Mouse (Mus musculus): Measurements from ENCODE around the gene Bloc1s5. TPM values are rescaled to one million over a fixed set of nuclear protein-coding genes. Genes with fewer than 3 reads are reported as not detected.

The Bloc1s5 gene
- total and polyA plus RNA-seq, 3 experiments, result 5.6 to 12.7 (median 9.3) TPM

DNA sequence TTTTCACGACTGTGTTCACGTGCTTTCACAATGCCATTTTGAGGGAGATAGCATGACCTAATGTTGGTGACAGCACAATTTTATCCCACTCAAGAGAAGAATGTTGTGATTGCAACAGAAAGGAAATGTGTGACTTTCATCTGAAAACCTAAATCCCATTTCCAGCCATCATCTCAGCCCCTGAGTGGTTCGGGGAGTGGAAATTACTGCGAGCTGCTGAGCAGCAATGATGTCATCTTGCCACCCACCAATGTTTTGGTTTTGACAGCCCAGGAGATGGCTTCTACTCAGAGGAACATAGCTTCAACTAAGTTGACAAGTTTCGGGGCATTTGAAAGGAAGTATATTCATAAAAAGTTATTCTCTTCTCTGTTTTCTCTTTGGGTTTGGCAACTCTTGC, 87.2 kb downstream of the Bloc1s5 start:
- Histone ChIP-seq H3K36me3 (replicated peaks in 1 of 2; ENCODE audit: control insufficient read depth in 1 of 2, insufficient read depth in 1 of 2, low read length in 1 of 2) (no peaks in the 10 kb centered on the region), H3K27me3 (replicated peaks) (no peaks in the 10 kb centered on the region), H3K9me3 (replicated peaks; ENCODE audit: low read length) (peaks cover 2% of the 10 kb centered on the region), H3K4me3 (replicated peaks in 1 of 3; ENCODE audit: low read depth in 2 of 3, low read length in 2 of 3, poor library complexity in 1 of 3) (no peak overlapping the region), H3K79me2 (replicated peaks; ENCODE audit: control insufficient read depth, extremely low read depth, insufficient read depth, poor library complexity, severe bottlenecking) (no peaks in the 10 kb centered on the region), H3K4me2 (ENCODE audit: insufficient read depth, low read depth, poor library complexity, severe bottlenecking) (no peak overlapping the region; the same call in 1 of the 2 replicates), H3K4me1 (ENCODE audit: control insufficient read depth in 1 of 2, insufficient read depth in 2 of 2) (peaks cover 15 to 50% of the 10 kb centered on the region in 2 experiments), H3K27ac (ENCODE audit: insufficient read depth, low read depth) (peak overlapping the region; percentile 26; the same call in 1 of the 2 replicates), H3K9ac (ENCODE audit: insufficient read depth, low read depth) (no peak overlapping the region)
- DNase-seq (ENCODE audit: extremely low read depth), result no peak
- in situ Hi-C loops (cut with MboI; ENCODE audit: low pct_ligation_motif_present, low pct_unique_long_range_greater_than_20kb, low sequenced_read_pairs) (no loop called here), dilution Hi-C loops (cut with MboI; ENCODE audit: extremely low pct_ligation_motif_present, extremely low pct_unique_long_range_greater_than_20kb, low sequenced_read_pairs) (no loop called here)
- no peak for TF ChIP-seq HCFC1 (IDR thresholded peaks at IDR 0.05; ENCODE audit: low read depth, low read length)
- TF ChIP-seq BHLHE40 (IDR thresholded peaks at IDR 0.05; ENCODE audit: low read depth, low read length), result peak; percentile 27; the same call in 1 of the 2 replicates
- peak; percentile 43; the same call in 1 of the 2 replicates for TF ChIP-seq JUND (conservative IDR thresholded peaks at IDR 0.05; ENCODE audit: low read depth, low read length)
- TF ChIP-seq MEF2A (IDR thresholded peaks at IDR 0.05; ENCODE audit: borderline replicate concordance, low read depth, low read length), result no peak
- no peak for TF ChIP-seq SMC3 (IDR thresholded peaks at IDR 0.05; ENCODE audit: low read depth, low read length)
- no peak for TF ChIP-seq ZNF384 (IDR thresholded peaks at IDR 0.05; ENCODE audit: low read depth, low read length)
- no peak for TF ChIP-seq NELFE (IDR thresholded peaks at IDR 0.05; ENCODE audit: low read depth, low read length)
- TF ChIP-seq JUN (IDR thresholded peaks at IDR 0.05; ENCODE audit: insufficient read depth, low read depth, low read length), result peak; percentile 67

GRCm38 (mm10) chr13:38546754-38547153, 88.2 kb downstream of the Bloc1s5 start:
- Histone ChIP-seq H3K27ac (ENCODE audit: insufficient read depth, low read depth) (0 out of 2 replicates have a peak overlapping the region, but pooled peaks have one; percentile 39), H3K9ac (ENCODE audit: insufficient read depth, low read depth) (peak overlapping the region; percentile 34; the same call in 1 of the 2 replicates), H3K27me3 (replicated peaks) (no peaks in the 10 kb centered on the region), H3K36me3 (replicated peaks in 1 of 2; ENCODE audit: control insufficient read depth in 1 of 2, insufficient read depth in 1 of 2, low read length in 1 of 2) (no peaks in the 10 kb centered on the region), H3K79me2 (replicated peaks; ENCODE audit: control insufficient read depth, extremely low read depth, insufficient read depth, poor library complexity, severe bottlenecking) (no peaks in the 10 kb centered on the region), H3K4me2 (ENCODE audit: insufficient read depth, low read depth, poor library complexity, severe bottlenecking) (peak overlapping the region; percentile 27; the same call in 1 of the 2 replicates), H3K4me3 (replicated peaks in 1 of 3; ENCODE audit: low read depth in 2 of 3, low read length in 2 of 3, poor library complexity in 1 of 3) (no peak overlapping the region), H3K9me3 (replicated peaks; ENCODE audit: low read length) (peaks cover 2% of the 10 kb centered on the region), H3K4me1 (ENCODE audit: control insufficient read depth in 1 of 2, insufficient read depth in 2 of 2) (peaks cover 15 to 50% of the 10 kb centered on the region in 2 experiments)
- DNase-seq (ENCODE audit: extremely low read depth), result peak; percentile 71
- dilution Hi-C loops (cut with MboI; ENCODE audit: extremely low pct_ligation_motif_present, extremely low pct_unique_long_range_greater_than_20kb, low sequenced_read_pairs) (no loop called here), in situ Hi-C loops (cut with MboI; ENCODE audit: low pct_ligation_motif_present, low pct_unique_long_range_greater_than_20kb, low sequenced_read_pairs) (no loop called here)
- TF ChIP-seq MAFK (IDR thresholded peaks at IDR 0.05; ENCODE audit: insufficient replicate concordance, low read length), result no peak
- TF ChIP-seq ZMIZ1 (IDR thresholded peaks at IDR 0.05; ENCODE audit: low read depth, low read length), result no peak
- TF ChIP-seq NELFE (IDR thresholded peaks at IDR 0.05; ENCODE audit: low read depth, low read length), result no peak
- TF ChIP-seq ELF1 (IDR thresholded peaks at IDR 0.05; ENCODE audit: low read depth, low read length), result peak; percentile 75
- TF ChIP-seq TCF12 (IDR thresholded peaks at IDR 0.05; ENCODE audit: low read depth, low read length), result peak; percentile 95
- TF ChIP-seq TBP (conservative IDR thresholded peaks at IDR 0.05; ENCODE audit: low read depth, low read length), result no peak
- TF ChIP-seq SMC3 (IDR thresholded peaks at IDR 0.05; ENCODE audit: low read depth, low read length), result peak; percentile 39
- no peak for TF ChIP-seq GABPA (IDR thresholded peaks at IDR 0.05; ENCODE audit: insufficient replicate concordance, low read depth, low read length)
- no peak; the same call in 1 of the 2 replicates for TF ChIP-seq JUND (conservative IDR thresholded peaks at IDR 0.05; ENCODE audit: low read depth, low read length)
- no peak for TF ChIP-seq NRF1 (IDR thresholded peaks at IDR 0.05; ENCODE audit: low read depth, low read length)
- TF ChIP-seq MAZ (IDR thresholded peaks at IDR 0.05; ENCODE audit: low read depth, low read length), result no peak
- TF ChIP-seq ZKSCAN1 (IDR thresholded peaks at IDR 0.05; ENCODE audit: borderline replicate concordance, low read depth, low read length), result no peak
- peak; percentile 77 for TF ChIP-seq ETS1 (conservative IDR thresholded peaks at IDR 0.05; ENCODE audit: low read depth, low read length)
- no peak for TF ChIP-seq E2F4 (IDR thresholded peaks at IDR 0.05; ENCODE audit: insufficient replicate concordance, low read depth, low read length)
- TF ChIP-seq UBTF (IDR thresholded peaks at IDR 0.05; ENCODE audit: low read depth, low read length), result no peak
- peak; percentile 57 for TF ChIP-seq RAD21 (IDR thresholded peaks at IDR 0.05; ENCODE audit: low read depth, low read length)
- TF ChIP-seq KAT2A (IDR thresholded peaks at IDR 0.05; ENCODE audit: insufficient replicate concordance, low read length), result no peak
- 0 out of 2 replicates have a peak, but pooled peaks have one; percentile 69 for TF ChIP-seq RCOR1 (conservative IDR thresholded peaks at IDR 0.05; ENCODE audit: low read depth, low read length)
- no peak for TF ChIP-seq MAX (IDR thresholded peaks at IDR 0.05; ENCODE audit: low read length)
- TF ChIP-seq POLR2A (IDR thresholded peaks at IDR 0.05; ENCODE audit: low read depth, low read length), result peak; percentile 55
- peak; percentile 90 for TF ChIP-seq EP300 (IDR thresholded peaks at IDR 0.05; ENCODE audit: low read length)
- peak; percentile 79; the same call in 1 of the 2 replicates for TF ChIP-seq MEF2A (IDR thresholded peaks at IDR 0.05; ENCODE audit: borderline replicate concordance, low read depth, low read length)
- 0 out of 2 replicates have a peak, but pooled peaks have one; percentile 41 for TF ChIP-seq SIN3A (IDR thresholded peaks at IDR 0.05; ENCODE audit: low read length)
- no peak for TF ChIP-seq MXI1 (IDR thresholded peaks at IDR 0.05; ENCODE audit: low read depth, low read length)
- 0 out of 2 replicates have a peak, but pooled peaks have one; percentile 13 for TF ChIP-seq JUN (IDR thresholded peaks at IDR 0.05; ENCODE audit: insufficient read depth, low read depth, low read length)
- peak in 1 of 2 experiments; percentile 51; a peak in 2 of 4 replicates for TF ChIP-seq CTCF (conservative IDR thresholded peaks at IDR 0.05 in 1 of 2, IDR thresholded peaks at IDR 0.05 in 1 of 2; ENCODE audit: low read depth in 2 of 2, low read length in 2 of 2)
- TF ChIP-seq IRF4 (IDR thresholded peaks at IDR 0.05; ENCODE audit: low read depth, low read length), result peak; percentile 75
- TF ChIP-seq CHD2 (IDR thresholded peaks at IDR 0.05; ENCODE audit: low read length), result no peak

Data from CH12.LX (cell line).